Mouse (Mus musculus) embryonic fibroblast, embryonic 13.5 days (primary cell): ENCODE data around the gene Naa16.

ENCODE experiments used
- CTCF ChIP-seq: IDR thresholded peaks from 2 replicates; pipeline ENCODE4 v1.5.1; 2011; ENCODE audit warnings: mild to moderate bottlenecking, control low read depth, low read length, moderate library complexity, borderline replicate concordance; ENCODE audit not compliant: insufficient read depth
- POLR2A ChIP-seq: IDR thresholded peaks from 2 replicates; pipeline ENCODE4 v1.6.1; 2011; ENCODE audit warnings: low read depth, mild to moderate bottlenecking, control low read depth, low read length, moderate library complexity

- no peak for TF ChIP-seq CTCF
- TF ChIP-seq POLR2A, result no peak
Measured at GRCm38 (mm10) chr14:79324112-79324840, 66.3 kb downstream of the Naa16 start.
